ENCODE assay signal across 11 mouse cellular contexts in genomic region chr15:79439386-79439785, GRCm38 (mm10). TPM values are rescaled to one million over a fixed set of nuclear protein-coding genes. Genes with fewer than 3 reads are reported as not detected.
DNase-seq lines count a peak whose midpoint lies in the region; ATAC-seq and TF ChIP-seq lines count a peak whose summit lies in the region.
"Had no signal": no experiment of that assay in that cellular context is flagged by ENCODE, and none has a peak within 500 bp of the region (broad histone marks: within the 10 kb centered on the region; RNA-seq: fewer than 3 reads in every experiment).

No protein-coding gene starts in this region.

- intact Hi-C loops in heart, postnatal 14 days (cut with DNase I), result loop anchor here (5.0 kb wide), 1 partner anchor 37 kb away; the partner anchor contains the start of gene Tmem184b

- 66% methylated on average over 4 of the region's 4 CpGs for WGBS in heart, embryonic 14.5 days
- 84% methylated on average over 4 of the region's 4 CpGs for WGBS in embryonic facial prominence, embryonic 13.5 days
- WGBS in hindbrain, embryonic 16.5 days, result 74% methylated on average over 4 of the region's 4 CpGs
- 72% methylated on average over 4 of the region's 4 CpGs for WGBS in midbrain, postnatal 0 days

- ATAC-seq in heart, embryonic 14.5 days (ENCODE audit: insufficient number of reproducible peaks, insufficient read depth, low FRiP score, low read depth), result no peak
- no peak for ATAC-seq in embryonic facial prominence, embryonic 13.5 days (ENCODE audit: insufficient number of reproducible peaks, insufficient read depth, low FRiP score, low TSS enrichment, low read depth)
- no peak for ATAC-seq in hindbrain, embryonic 16.5 days
- no peak for ATAC-seq in midbrain, postnatal 0 days (ENCODE audit: low FRiP score)
- no peak for ATAC-seq in erythroid progenitor cell, adult 5-6 weeks (replicated peaks; ENCODE audit: low FRiP score, poor library complexity, severe bottlenecking)
- ATAC-seq in frontal cortex, adult (ENCODE audit: low TSS enrichment), result no peak

- TF ChIP-seq CTCF in midbrain, postnatal 0 days (IDR thresholded peaks at IDR 0.05), result no peak

- H3K9ac ChIP-seq in heart, embryonic 14.5 days (ENCODE audit: low read length), result peak overlapping the region; percentile 58
- H3K9ac ChIP-seq in embryonic facial prominence, embryonic 13.5 days, result peak overlapping the region; percentile 98
- peak overlapping the region; percentile 99 for H3K9ac ChIP-seq in hindbrain, embryonic 16.5 days (ENCODE audit: low read depth, low read length)
- peak overlapping the region; percentile 98; the same call in 1 of the 2 replicates for H3K9ac ChIP-seq in midbrain, postnatal 0 days (replicated peaks; ENCODE audit: low read length, poor library complexity, severe bottlenecking)
- H3K9ac ChIP-seq: liver, embryonic 13.5 days had no signal

- no peak overlapping the region for H3K4me3 ChIP-seq in heart, embryonic 14.5 days (ENCODE audit: control insufficient read depth in 1 of 2, insufficient read depth in 1 of 2, low read depth in 1 of 2, low read length in 2 of 2)
- H3K4me3 ChIP-seq in embryonic facial prominence, embryonic 13.5 days, result no peak overlapping the region
- peak overlapping the region; percentile 94 for H3K4me3 ChIP-seq in hindbrain, embryonic 16.5 days (ENCODE audit: low read length)
- H3K4me3 ChIP-seq in midbrain, postnatal 0 days (ENCODE audit: low read depth, low read length), result peak overlapping the region; percentile 93; the same call in 1 of the 2 replicates

- no peaks in the 10 kb centered on the region for H3K27me3 ChIP-seq in heart, embryonic 14.5 days (ENCODE audit: control insufficient read depth, insufficient read depth, low read length)
- no peaks in the 10 kb centered on the region for H3K27me3 ChIP-seq in embryonic facial prominence, embryonic 13.5 days
- H3K27me3 ChIP-seq in hindbrain, embryonic 16.5 days (replicated peaks; ENCODE audit: control insufficient read depth, insufficient read depth, low read length), result no peaks in the 10 kb centered on the region
- H3K27me3 ChIP-seq in midbrain, postnatal 0 days (ENCODE audit: insufficient read depth, low read length), result no peaks in the 10 kb centered on the region

- H3K9me3 ChIP-seq in heart, embryonic 14.5 days (ENCODE audit: control insufficient read depth, low read length), result no peaks in the 10 kb centered on the region
- no peaks in the 10 kb centered on the region for H3K9me3 ChIP-seq in embryonic facial prominence, embryonic 13.5 days
- no peaks in the 10 kb centered on the region for H3K9me3 ChIP-seq in hindbrain, embryonic 16.5 days (ENCODE audit: control insufficient read depth, low read length)
- H3K9me3 ChIP-seq in midbrain, postnatal 0 days (ENCODE audit: low read length), result no peaks in the 10 kb centered on the region
- H3K9me3 ChIP-seq: liver, embryonic 13.5 days had no signal

- peak overlapping the region; percentile 84 for H3K4me2 ChIP-seq in heart, embryonic 14.5 days (ENCODE audit: low read length)
- H3K4me2 ChIP-seq in embryonic facial prominence, embryonic 13.5 days, result peak overlapping the region; percentile 86
- peak overlapping the region; percentile 92 for H3K4me2 ChIP-seq in hindbrain, embryonic 16.5 days (ENCODE audit: low read length)
- H3K4me2 ChIP-seq in midbrain, postnatal 0 days (ENCODE audit: low read depth, low read length, poor library complexity, severe bottlenecking), result peak overlapping the region; percentile 98

- DNase-seq in heart, postnatal 14 days, result no peak
- DNase-seq in midbrain, postnatal 0 days (ENCODE audit: low spot score), result no peak
- DNase-seq in layer of hippocampus, postnatal 10 days (ENCODE audit: low spot score in 2 of 2), result no peak
- DNase-seq: adrenal gland, adult 2 months; kidney, adult 2 months; liver, embryonic 13.5 days had no signal

- peaks cover 42% of the 10 kb centered on the region for H3K36me3 ChIP-seq in heart, embryonic 14.5 days (ENCODE audit: control insufficient read depth, insufficient read depth, low read length)
- peaks cover 46% of the 10 kb centered on the region for H3K36me3 ChIP-seq in embryonic facial prominence, embryonic 13.5 days
- H3K36me3 ChIP-seq in hindbrain, embryonic 16.5 days (ENCODE audit: control insufficient read depth, insufficient read depth, low read length), result peaks cover 13% of the 10 kb centered on the region
- peaks cover 24% of the 10 kb centered on the region for H3K36me3 ChIP-seq in midbrain, postnatal 0 days (ENCODE audit: insufficient read depth, low read length)

- peak overlapping the region in 1 of 2 experiments; percentile 73; a peak in 1 of 4 replicates for H3K27ac ChIP-seq in heart, embryonic 14.5 days (replicated peaks in 1 of 2; ENCODE audit: control insufficient read depth in 1 of 2, insufficient read depth in 1 of 2, low read depth in 2 of 2, low read length in 2 of 2)
- peak overlapping the region; percentile 40; the same call in 1 of the 2 replicates for H3K27ac ChIP-seq in embryonic facial prominence, embryonic 13.5 days
- no peak overlapping the region for H3K27ac ChIP-seq in hindbrain, embryonic 16.5 days (ENCODE audit: low read depth, low read length)
- no peak overlapping the region for H3K27ac ChIP-seq in midbrain, postnatal 0 days (ENCODE audit: low read depth, low read length)
- H3K27ac ChIP-seq: liver, embryonic 13.5 days had no signal

- peaks cover 70 to 74% of the 10 kb centered on the region in 2 experiments for H3K4me1 ChIP-seq in heart, embryonic 14.5 days (ENCODE audit: control insufficient read depth in 2 of 2, insufficient read depth in 2 of 2, low read length in 2 of 2)
- H3K4me1 ChIP-seq in embryonic facial prominence, embryonic 13.5 days, result peaks cover 68% of the 10 kb centered on the region
- H3K4me1 ChIP-seq in hindbrain, embryonic 16.5 days (ENCODE audit: control insufficient read depth, insufficient read depth, low read depth, low read length), result peaks cover 68% of the 10 kb centered on the region
- peaks cover 29% of the 10 kb centered on the region for H3K4me1 ChIP-seq in midbrain, postnatal 0 days (ENCODE audit: insufficient read depth, low read length)

RNA-seq across cellular contexts. Expression of gene Csnk1e, which starts 16.0 kb away (rescaled TPM):
- 83.0 and 95.1 TPM in 2 replicates for polyA plus RNA-seq in heart, embryonic 14.5 days (2014; fragmentation: Nextera tagmentation; extraction: Ambion mirVana)
- total RNA-seq in heart, postnatal 14 days (2021), result 10 to 100 TPM; 62.3 to 67.3 TPM
- 100 and 112 TPM in 2 replicates for polyA plus RNA-seq in embryonic facial prominence, embryonic 13.5 days (2015; fragmentation: Nextera tagmentation; extraction: Ambion mirVana)
- polyA plus RNA-seq in hindbrain, embryonic 16.5 days (2015; fragmentation: Nextera tagmentation; extraction: Ambion mirVana), result 132 and 147 TPM in 2 replicates
- total RNA-seq in midbrain, postnatal 0 days (2014; rRNA removed), result 378 and 384 TPM in 2 replicates
- 153 and 195 TPM in 2 replicates for polyA plus RNA-seq in midbrain, postnatal 0 days (2015; fragmentation: Nextera tagmentation; extraction: Ambion mirVana)
- 6.8 and 18.9 TPM in 2 replicates for total RNA-seq in erythroid progenitor cell, adult 5-6 weeks (2015; ENCODE audit: low replicate concordance)
- 2.1 and 2.9 TPM in 2 replicates for total RNA-seq in erythroid progenitor cell, adult 5-6 weeks (2017; ENCODE audit: low replicate concordance)
- total RNA-seq in layer of hippocampus, postnatal 10 days (2021), result 100 to 1,000 TPM; 172 to 178 TPM

RNA-seq across cellular contexts. Expression of gene Tmem184b, which starts 36.0 kb away (rescaled TPM):
- polyA plus RNA-seq in heart, embryonic 14.5 days (2014; fragmentation: Nextera tagmentation; extraction: Ambion mirVana), result 56.1 and 60.6 TPM in 2 replicates
- total RNA-seq in heart, postnatal 14 days (2021), result 10 to 100 TPM; 52.8 to 55.6 TPM
- 67.1 and 72.0 TPM in 2 replicates for polyA plus RNA-seq in embryonic facial prominence, embryonic 13.5 days (2015; fragmentation: Nextera tagmentation; extraction: Ambion mirVana)
- polyA plus RNA-seq in hindbrain, embryonic 16.5 days (2015; fragmentation: Nextera tagmentation; extraction: Ambion mirVana), result 42.4 and 54.9 TPM in 2 replicates
- total RNA-seq in midbrain, postnatal 0 days (2014; rRNA removed), result 54.9 and 75.7 TPM in 2 replicates
- polyA plus RNA-seq in midbrain, postnatal 0 days (2015; fragmentation: Nextera tagmentation; extraction: Ambion mirVana), result 30.1 and 33.3 TPM in 2 replicates
- total RNA-seq in erythroid progenitor cell, adult 5-6 weeks (2015; ENCODE audit: low replicate concordance), result 0.84 and 3.6 TPM in 2 replicates
- total RNA-seq in erythroid progenitor cell, adult 5-6 weeks (2017; ENCODE audit: low replicate concordance), result 0.39 TPM in 1 of 2 replicates, not detected in the other
- total RNA-seq in layer of hippocampus, postnatal 10 days (2021), result 10 to 100 TPM; 46.1 to 48.1 TPM

Comparison
In these comparisons a context has a peak if more than half of its experiments do, and no peak if none do; other contexts are left out.
1. H3K4me3 ChIP-seq: peak in hindbrain, embryonic 16.5 days (single experiment) and midbrain, postnatal 0 days (single experiment); none in heart, embryonic 14.5 days (0 of 2) and embryonic facial prominence, embryonic 13.5 days (single experiment).
2. RNA of gene Tmem184b, which starts 36.0 kb away (total RNA-seq): 54.9 to 75.7 TPM in midbrain, postnatal 0 days, 52.8 to 55.6 TPM in heart, postnatal 14 days and 46.1 to 48.1 TPM in layer of hippocampus, postnatal 10 days; 0.39 to 3.6 TPM in erythroid progenitor cell, adult 5-6 weeks; every median in the first group is over 10 times any median in the second.
3. Peak in every context shown above with its lines, with median percentiles within 50 percentile points of each other: H3K4me2 ChIP-seq and H3K9ac ChIP-seq.